Mouse (Mus musculus) neural tube, embryonic 10.5 days (tissue): Measurements from ENCODE around the gene Wnt6.
"Not testable (repeated sequence)": the region's sequence is repeated elsewhere in the genome, so short reads cannot be mapped to it uniquely, and the experiment has no call there.

Experiments
- DNase-seq: peaks from one replicate; pipeline ENCODE4 v3.0.0-alpha.2; 2017; ENCODE audit warnings: low spot score; ENCODE audit errors: extremely low spot score

The Wnt6 gene

GRCm38 (mm10) chr1:74805843-74806242 lies 34.2 kb downstream of the Wnt6 start:
- no peak for DNase-seq

DNA sequence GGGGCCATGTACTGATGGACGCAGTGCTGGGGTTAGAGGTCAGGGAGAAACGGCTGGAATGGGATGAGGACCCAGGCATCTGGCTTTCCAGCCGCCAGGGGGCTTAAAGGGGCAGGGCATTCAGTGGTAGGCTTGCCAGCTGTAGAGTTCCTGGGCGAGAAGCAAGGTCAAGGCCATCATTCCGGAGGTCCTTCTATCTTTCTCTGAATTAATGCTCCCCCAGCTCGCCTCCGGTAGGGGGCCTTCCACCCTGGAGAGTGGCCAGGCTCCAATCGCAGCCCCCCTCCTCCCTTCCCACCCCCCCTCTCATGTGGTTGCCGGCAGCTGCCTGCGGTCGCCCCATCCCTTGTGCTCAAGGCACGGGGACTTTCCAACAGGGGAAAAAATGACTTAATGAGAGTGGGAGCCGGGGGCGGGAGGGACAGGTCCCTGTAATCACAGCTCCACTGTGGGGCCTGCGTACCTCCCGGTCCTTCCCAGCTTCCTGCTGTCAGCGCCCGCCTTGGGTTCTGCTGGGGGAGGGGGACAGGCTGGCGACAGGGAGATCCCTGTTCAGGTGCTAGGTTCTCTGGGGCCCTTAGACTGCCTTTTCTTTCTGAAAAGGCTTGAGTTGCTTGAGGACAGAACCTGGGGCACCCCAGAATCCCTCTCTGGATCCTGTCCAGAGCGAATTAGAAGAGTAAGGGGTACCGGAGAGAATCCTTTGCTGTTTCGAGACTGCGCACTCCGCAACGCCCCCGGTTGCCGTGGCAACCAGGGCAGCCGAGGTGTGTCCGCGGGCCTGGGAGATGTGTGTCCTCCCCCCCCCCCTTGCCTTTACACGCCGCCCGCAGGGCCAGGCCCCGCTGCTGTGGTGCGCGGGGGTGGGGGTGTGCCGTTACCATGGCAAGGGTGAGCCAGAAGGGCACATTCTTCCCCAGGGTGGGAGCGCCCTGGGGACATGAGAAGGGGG lies 34.9 kb downstream of the Wnt6 start:
- DNase-seq: peak; percentile 65

DNA sequence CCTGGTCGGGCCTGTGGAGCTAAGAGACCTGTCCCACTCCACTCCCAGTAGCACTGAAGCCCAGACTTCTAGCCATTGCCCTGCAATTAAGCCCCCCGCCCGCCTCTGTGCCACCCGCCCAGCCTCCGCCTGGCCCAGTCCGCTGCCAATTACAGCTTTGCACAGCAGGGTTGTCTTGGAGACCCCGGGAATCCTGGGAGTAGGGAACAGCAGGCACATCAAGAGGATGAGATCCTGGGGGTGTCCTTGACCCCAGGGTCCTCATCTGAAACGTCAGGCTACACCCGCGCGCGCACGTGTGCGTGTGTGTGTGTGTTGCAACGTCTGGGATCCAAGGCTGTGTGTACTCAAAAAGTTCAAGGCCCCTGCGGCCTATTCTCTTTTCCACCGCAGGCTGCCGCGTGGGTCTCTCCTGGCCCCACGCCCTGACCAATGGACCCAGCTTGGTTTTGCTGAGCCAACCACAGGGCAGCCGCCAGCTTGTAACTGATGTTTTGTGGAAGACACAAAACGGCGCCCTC lies 35.9 kb downstream of the Wnt6 start:
- DNase-seq: peak; percentile 58

DNA sequence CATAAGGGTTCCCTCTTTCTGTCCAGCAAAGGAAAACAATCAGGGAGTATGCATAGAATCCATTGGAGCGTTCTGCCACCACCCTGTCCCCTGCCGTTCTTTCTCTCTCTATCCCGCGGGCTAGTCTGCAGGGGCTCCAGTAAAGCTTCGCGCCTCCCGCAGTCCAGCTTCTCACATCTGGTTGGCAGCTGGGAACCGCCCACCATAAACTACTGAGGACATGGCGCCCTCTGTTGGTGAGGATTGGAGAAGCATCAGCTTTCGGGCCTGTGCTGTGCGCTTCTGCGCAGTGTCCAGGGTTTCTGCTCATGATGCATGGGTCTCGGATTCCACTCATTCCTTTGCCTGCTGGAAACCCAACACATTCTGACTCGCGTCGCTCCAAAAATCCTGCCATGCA lies 36.4 kb downstream of the Wnt6 start:
- DNase-seq: peak; percentile 95

DNA sequence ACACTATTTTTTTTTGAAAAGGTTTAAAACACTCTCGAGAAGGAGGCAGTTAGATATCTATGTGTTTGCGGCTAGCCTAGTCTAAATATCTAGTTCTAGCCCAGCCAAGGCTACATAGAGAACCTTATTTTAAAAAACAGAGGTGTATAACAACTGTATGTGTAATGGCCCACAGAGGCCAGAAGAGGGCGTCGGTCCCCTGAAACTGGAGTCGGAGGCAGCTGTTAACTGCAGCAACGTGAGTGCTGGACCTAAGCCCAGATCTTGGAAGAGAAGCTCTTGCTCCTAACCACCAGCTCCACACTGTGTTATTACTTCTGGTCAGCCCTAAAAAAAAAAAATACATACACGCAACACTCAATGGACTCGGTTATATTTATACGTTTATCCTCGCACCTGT lies 37.3 kb downstream of the Wnt6 start:
- no peak for DNase-seq

GRCm38 (mm10) chr1:74814931-74815647 lies 43.4 kb downstream of the Wnt6 start:
- DNase-seq: no peak

GRCm38 (mm10) chr1:74815965-74816364 lies 44.3 kb downstream of the Wnt6 start:
- DNase-seq: not testable (repeated sequence)

- DNase-seq: peak; percentile 92
These were observed 45.0 kb downstream of the Wnt6 start for GRCm38 (mm10) chr1:74816612-74817199.

- DNase-seq: no peak
These were observed 45.5 kb downstream of the Wnt6 start for GRCm38 (mm10) chr1:74817219-74817618.

- no peak for DNase-seq
These were observed 46.8 kb downstream of the Wnt6 start for GRCm38 (mm10) chr1:74818509-74818908.

DNA sequence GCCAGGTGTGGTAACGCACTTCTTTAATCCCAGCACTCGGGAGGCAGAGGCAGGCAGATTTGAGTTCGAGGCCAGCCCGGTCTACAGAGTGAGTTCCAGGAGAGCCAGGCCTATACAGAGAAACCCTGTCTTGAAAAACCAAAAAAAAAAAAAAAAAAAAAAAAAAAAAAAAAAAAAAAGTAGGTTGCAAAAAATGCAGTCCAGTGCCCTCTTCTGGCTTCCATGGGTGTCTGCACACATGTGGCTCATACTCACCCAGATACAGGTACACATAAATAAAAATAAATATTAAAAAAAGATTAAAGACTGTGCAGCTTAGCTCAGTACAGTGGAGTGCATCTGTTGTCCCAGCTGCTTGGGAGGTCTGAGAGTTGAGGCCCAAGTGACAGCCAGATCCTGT lies 51.9 kb downstream of the Wnt6 start:
- not testable (repeated sequence) for DNase-seq

DNA sequence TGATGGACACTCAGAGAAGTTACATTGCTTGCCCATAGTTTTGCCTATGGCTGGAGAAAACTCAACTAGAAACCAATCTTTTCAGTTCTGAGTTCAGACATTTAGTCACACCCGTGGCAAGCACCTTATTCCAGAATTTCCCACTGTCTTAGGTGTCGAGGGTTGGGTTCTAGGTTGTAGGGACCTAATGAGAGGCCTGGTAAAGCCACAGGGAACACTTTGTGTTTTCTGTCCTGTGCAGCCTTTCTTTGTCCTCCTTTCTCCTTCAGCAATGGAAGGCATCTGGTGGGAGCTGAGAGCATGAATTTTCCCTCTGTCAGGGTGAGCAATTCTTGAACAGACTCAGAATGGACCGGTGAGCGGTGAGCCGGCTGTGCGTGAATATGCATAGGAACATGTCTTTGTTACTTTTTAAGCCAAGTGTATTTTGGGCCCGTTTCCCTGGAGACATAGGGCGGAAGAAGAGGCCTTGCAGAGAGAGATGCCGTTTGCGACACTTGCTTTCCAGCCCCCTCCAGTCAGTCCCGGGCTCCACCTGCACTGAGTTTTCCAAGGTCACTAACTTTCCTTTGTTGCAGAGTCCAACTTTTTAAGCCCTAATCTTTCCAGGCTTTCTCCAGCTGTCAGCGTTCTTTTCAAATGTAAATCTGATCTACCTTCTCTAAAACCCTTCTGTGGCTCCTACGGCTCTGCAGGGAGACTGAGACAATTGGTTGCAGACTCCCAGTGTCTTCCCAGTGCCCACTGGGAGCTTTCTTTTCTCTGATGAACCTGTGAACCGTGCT lies 53.0 kb downstream of the Wnt6 start:
- peak; percentile 57 for DNase-seq

GRCm38 (mm10) chr1:74830061-74830460 lies 58.4 kb downstream of the Wnt6 start:
- DNase-seq: no peak

GRCm38 (mm10) chr1:74833255-74833654 lies 61.6 kb downstream of the Wnt6 start:
- no peak for DNase-seq
